Mouse (Mus musculus): ENCODE data around the gene Atp5e.

DNA sequence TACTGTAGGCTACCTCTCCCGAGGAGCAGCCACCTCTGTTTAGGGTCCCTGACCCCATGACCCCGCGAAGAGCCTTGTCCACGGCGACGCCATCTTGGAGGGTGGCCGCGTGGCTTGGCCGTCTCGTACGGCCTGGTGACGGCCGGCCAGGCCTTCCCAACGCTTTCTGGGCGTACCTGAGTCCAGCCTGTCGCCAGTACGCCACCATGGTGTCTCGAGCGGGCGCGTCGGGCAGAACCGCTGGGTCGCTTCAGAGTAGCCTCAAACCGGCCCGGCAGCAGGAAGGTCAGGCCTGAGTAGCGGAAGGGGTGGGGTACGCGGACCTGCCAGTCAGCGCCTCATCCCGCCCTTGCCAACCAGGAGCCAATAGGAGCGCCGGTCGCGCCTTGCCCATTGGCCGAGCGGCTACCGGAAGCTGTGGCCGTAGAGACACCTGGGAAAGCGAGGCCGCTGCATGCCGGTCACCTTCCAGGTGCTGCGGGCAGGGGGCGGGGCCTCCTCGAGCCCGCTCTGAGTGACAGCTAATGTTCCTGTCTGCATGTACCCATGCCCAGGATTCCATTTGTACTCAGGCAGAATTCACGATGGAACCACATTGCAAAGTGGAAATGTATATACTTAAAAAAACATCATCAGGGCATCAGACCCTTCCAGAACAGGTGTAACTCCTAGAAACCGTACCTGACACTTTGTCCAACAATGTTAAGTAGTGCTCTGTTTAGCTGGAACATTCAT, at the start of gene Atp5e:
- no peak for TF ChIP-seq CTCF (IDR thresholded peaks at IDR 0.05; ENCODE audit: extremely low read depth, insufficient read length, insufficient replicate concordance, low read depth, low read length)
- TF ChIP-seq POLR2A (IDR thresholded peaks at IDR 0.05; ENCODE audit: low read depth, low read length), result 0 out of 2 replicates have a peak, but pooled peaks have one; percentile 35
